Mouse (Mus musculus): Measurements from ENCODE around the gene Stard13.

DNA sequence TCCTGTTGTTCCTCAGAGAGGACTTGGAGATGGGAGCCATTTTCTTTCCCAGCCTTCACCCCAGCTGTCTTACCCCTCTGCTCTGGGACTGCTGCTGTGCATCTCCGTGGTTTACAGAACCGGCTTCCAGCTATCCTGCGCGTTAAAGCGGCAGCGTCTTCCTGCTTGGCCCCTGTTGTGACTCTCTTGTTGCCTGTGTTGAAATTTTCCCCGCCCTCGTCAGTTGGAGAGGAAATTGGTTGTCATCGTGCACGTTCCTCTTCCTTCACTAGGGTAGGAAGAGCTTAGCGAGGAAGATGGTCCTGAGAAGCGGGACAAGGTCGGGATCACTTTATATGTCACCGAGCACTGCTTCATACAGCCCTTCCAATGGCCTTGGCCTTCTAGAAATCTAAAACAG lies 212.8 kb downstream of the Stard13 start:
- no peak for TF ChIP-seq CTCF (IDR thresholded peaks at IDR 0.05; ENCODE audit: low read depth, low read length)
- no peak for TF ChIP-seq POLR2A (IDR thresholded peaks at IDR 0.05; ENCODE audit: extremely low read depth, insufficient read depth, low read length)
